Mouse (Mus musculus) MEL (cell line): ENCODE measurements around the gene Rbm14. TPM values are rescaled to one million over a fixed set of nuclear protein-coding genes. Genes with fewer than 3 reads are reported as not detected.
A peak's percentile ranks its signal among the peaks of the same experiment; 100 is the strongest.

Experiments
- DNase-seq: peaks from one replicate; pipeline ENCODE4 v3.0.0; 2011; ENCODE audit warnings: low read depth, low spot score
- H3K27ac ChIP-seq: 2 replicates; pipeline ENCODE4 v1.5.1; 2012; ENCODE audit warnings: low read depth, mild to moderate bottlenecking, control low read depth, low read length, moderate library complexity; ENCODE audit not compliant: control insufficient read depth
- H3K27me3 ChIP-seq, 2 experiments: fragments of 150-350 bp in 1 of 2; sonication (generic) in 1 of 2; 2 replicates each; pipeline ENCODE4 v1.6.1; 2012; ENCODE audit warnings: low read length in 2 of 2, mild to moderate bottlenecking in 2 of 2, improper control_type of control experiment in 1 of 2, moderate library complexity in 1 of 2; ENCODE audit not compliant: insufficient read depth in 2 of 2, control insufficient read depth in 1 of 2
- H3K36me3 ChIP-seq, 2 experiments: 2 replicates each; pipeline ENCODE4 v1.6.1; 2012 to 2014; ENCODE audit warnings: low read length in 2 of 2, improper control_type of control experiment in 1 of 2, inconsistent platforms in 1 of 2, mild to moderate bottlenecking in 1 of 2; ENCODE audit not compliant: insufficient read depth in 2 of 2, control insufficient read depth in 1 of 2
- H3K4me1 ChIP-seq, 2 experiments: fragments of 150-350 bp in 1 of 2; sonication (generic) in 1 of 2; 2 replicates each; pipeline ENCODE4 v1.6.1; 2012; ENCODE audit warnings: low read length in 2 of 2, improper control_type of control experiment in 1 of 2, mild to moderate bottlenecking in 1 of 2; ENCODE audit not compliant: insufficient read depth in 2 of 2, control insufficient read depth in 1 of 2
- H3K4me3 ChIP-seq, 2 experiments: fragments of 150-350 bp in 1 of 2; sonication (generic) in 1 of 2; 2 replicates each; pipeline ENCODE4 v1.5.1; 2012; ENCODE audit warnings: low read depth in 2 of 2, low read length in 2 of 2, mild to moderate bottlenecking in 2 of 2, moderate library complexity in 2 of 2, control low read depth in 1 of 2, improper control_type of control experiment in 1 of 2; ENCODE audit not compliant: control insufficient read depth in 1 of 2, insufficient read depth in 1 of 2
- H3K79me2 ChIP-seq: 2 replicates; pipeline ENCODE4 v1.6.1; 2012; ENCODE audit warnings: mild to moderate bottlenecking, low read length, moderate library complexity; ENCODE audit not compliant: control insufficient read depth, poor library complexity, insufficient read depth
- H3K9ac ChIP-seq: 2 replicates; pipeline ENCODE4 v1.6.1; 2012; ENCODE audit warnings: low read depth, mild to moderate bottlenecking, control low read depth, low read length, moderate library complexity; ENCODE audit not compliant: control insufficient read depth, poor library complexity, severe bottlenecking
- H3K9me3 ChIP-seq: fragments of 150-350 bp; sonication (generic); replicated peaks from 2 replicates; pipeline ENCODE4 v1.6.1; 2012; ENCODE audit warnings: mild to moderate bottlenecking, low read length, improper control_type of control experiment, moderate library complexity; ENCODE audit not compliant: insufficient read depth
- BHLHE40 ChIP-seq: IDR thresholded peaks from 2 replicates; pipeline ENCODE4 v1.6.1; 2012; ENCODE audit warnings: low read depth, mild to moderate bottlenecking, inconsistent platforms, low read length, improper control_type of control experiment, borderline replicate concordance
- CHD1 ChIP-seq: IDR thresholded peaks from 2 replicates; pipeline ENCODE4 v1.6.1; 2012; ENCODE audit warnings: low read depth, mild to moderate bottlenecking, inconsistent platforms, low read length, improper control_type of control experiment
- CTCF ChIP-seq, 3 experiments: IDR thresholded peaks in 2 of 3; conservative IDR thresholded peaks in 1 of 3; 2 replicates each; pipeline ENCODE4 v1.5.1; 2011 to 2012; ENCODE audit warnings: low read length in 3 of 3, low read depth in 2 of 3, mild to moderate bottlenecking in 2 of 3, improper control_type of control experiment in 1 of 3, inconsistent platforms in 1 of 3, mixed read lengths in 1 of 3, moderate library complexity in 1 of 3; ENCODE audit not compliant: control insufficient read depth in 1 of 3, insufficient read depth in 1 of 3, poor library complexity in 1 of 3, severe bottlenecking in 1 of 3
- ELF1 ChIP-seq: IDR thresholded peaks from 2 replicates; pipeline ENCODE4 v1.6.1; 2014; ENCODE audit warnings: low read depth, mild to moderate bottlenecking, inconsistent platforms, low read length, improper control_type of control experiment, moderate library complexity
- EP300 ChIP-seq, 2 experiments: IDR thresholded peaks; 2 replicates each; pipeline ENCODE4 v1.6.1; 2011; ENCODE audit warnings: improper control_type of control experiment in 2 of 2, low read length in 2 of 2, low read depth in 1 of 2, mild to moderate bottlenecking in 1 of 2
- GABPA ChIP-seq: IDR thresholded peaks from 2 replicates; pipeline ENCODE4 v1.6.1; 2012; ENCODE audit warnings: low read depth, mild to moderate bottlenecking, inconsistent platforms, low read length, improper control_type of control experiment, moderate library complexity
- HCFC1 ChIP-seq: IDR thresholded peaks from 2 replicates; pipeline ENCODE4 v1.6.1; 2012; ENCODE audit warnings: low read depth, mild to moderate bottlenecking, inconsistent platforms, low read length, improper control_type of control experiment, moderate library complexity
- MAX ChIP-seq: IDR thresholded peaks from 2 replicates; pipeline ENCODE4 v1.6.1; 2011; ENCODE audit warnings: low read length, improper control_type of control experiment
- NELFE ChIP-seq: IDR thresholded peaks from 2 replicates; pipeline ENCODE4 v1.6.1; 2011; ENCODE audit warnings: low read depth, low read length, improper control_type of control experiment
- NRF1 ChIP-seq: IDR thresholded peaks from 2 replicates; pipeline ENCODE4 v1.6.1; 2014; ENCODE audit warnings: low read depth, mild to moderate bottlenecking, inconsistent platforms, low read length, improper control_type of control experiment, moderate library complexity; ENCODE audit not compliant: poor library complexity, insufficient read depth, severe bottlenecking
- POLR2A ChIP-seq, 2 experiments: IDR thresholded peaks; 2 replicates each; pipeline ENCODE4 v1.6.1; 2011 to 2012; ENCODE audit warnings: low read length in 2 of 2, mild to moderate bottlenecking in 2 of 2, control low read depth in 1 of 2, improper control_type of control experiment in 1 of 2, low read depth in 1 of 2, moderate library complexity in 1 of 2; ENCODE audit not compliant: control insufficient read depth in 1 of 2, insufficient read depth in 1 of 2, poor library complexity in 1 of 2
- POLR2AphosphoS2 ChIP-seq: IDR thresholded peaks from 2 replicates; pipeline ENCODE4 v1.6.1; 2011; ENCODE audit warnings: low read length, improper control_type of control experiment
- RAD21 ChIP-seq: IDR thresholded peaks from 2 replicates; pipeline ENCODE4 v1.6.1; 2011; ENCODE audit warnings: mild to moderate bottlenecking, low read depth, low read length, improper control_type of control experiment
- TAL1 ChIP-seq: IDR thresholded peaks from 2 replicates; pipeline ENCODE4 v1.6.1; 2012; ENCODE audit warnings: mild to moderate bottlenecking, inconsistent platforms, low read length, moderate library complexity, mixed read lengths
- UBTF ChIP-seq: IDR thresholded peaks from 2 replicates; pipeline ENCODE4 v1.6.1; 2012; ENCODE audit warnings: low read depth, mild to moderate bottlenecking, inconsistent platforms, low read length, improper control_type of control experiment, moderate library complexity, borderline replicate concordance; ENCODE audit not compliant: insufficient read depth
- USF1 ChIP-seq: IDR thresholded peaks from 2 replicates; pipeline ENCODE4 v1.6.1; 2014; ENCODE audit warnings: low read depth, mild to moderate bottlenecking, inconsistent platforms, low read length, improper control_type of control experiment, moderate library complexity
- ZKSCAN1 ChIP-seq: IDR thresholded peaks from 2 replicates; pipeline ENCODE4 v1.6.1; 2012; ENCODE audit warnings: low read depth, mild to moderate bottlenecking, inconsistent platforms, low read length, improper control_type of control experiment, moderate library complexity
- ZNF384 ChIP-seq: IDR thresholded peaks from 2 replicates; pipeline ENCODE4 v1.6.1; 2012; ENCODE audit warnings: low read depth, mild to moderate bottlenecking, inconsistent platforms, low read length, improper control_type of control experiment
- polyA plus RNA-seq, 2 experiments: library from polyadenylated mRNA; stranded (reverse) in 1 of 2; unstranded in 1 of 2; fragments of >175 nt in 1 of 2; fragments of >200 nt in 1 of 2; gene quantifications; 2 replicates each; pipeline versions ENCODE4 v1.2.1 to v1.2.4; 2012; ENCODE audit warnings: low replicate concordance in 2 of 2, low read depth in 1 of 2; ENCODE audit not compliant: insufficient read length in 2 of 2, insufficient read depth in 1 of 2, missing spikeins in 1 of 2
- total RNA-seq: library from RNA; depleted of rRNA; stranded (reverse); fragments of 300-350 nt; gene quantifications from 2 replicates; pipeline ENCODE4 v1.2.3, GENCODE M21; 2012

The Rbm14 gene
- total and polyA plus RNA-seq, 3 experiments, result 44.7 to 82.3 TPM; not detected in 1

- no peaks in the 10 kb centered on the region for H3K9me3 ChIP-seq
- peaks cover 9 to 62% of the 10 kb centered on the region in 2 experiments for H3K36me3 ChIP-seq
- H3K4me1 ChIP-seq, result no peaks in the 10 kb centered on the region; a peak in 1 of 4 replicates
- H3K27ac ChIP-seq, result no peak overlapping the region
- no peaks in the 10 kb centered on the region for H3K27me3 ChIP-seq
- H3K4me3 ChIP-seq, result no peak overlapping the region
- H3K79me2 ChIP-seq, result peaks cover 28% of the 10 kb centered on the region
- no peak for DNase-seq
- no peak overlapping the region for H3K9ac ChIP-seq
- TF ChIP-seq USF1 (no peak), CTCF (IDR thresholded peaks at IDR 0.05 in 2 of 3, conservative IDR thresholded peaks at IDR 0.05 in 1 of 3; ENCODE audit: control insufficient read depth in 1 of 3, insufficient read depth in 1 of 3, low read depth in 2 of 3, low read length in 3 of 3, poor library complexity in 1 of 3, severe bottlenecking in 1 of 3) (no peak), HCFC1 (no peak), BHLHE40 (no peak), TAL1 (no peak), EP300 (IDR thresholded peaks at IDR 0.05; ENCODE audit: low read depth in 1 of 2, low read length in 2 of 2) (no peak), NRF1 (no peak), POLR2AphosphoS2 (no peak), MAX (no peak), GABPA (no peak), ZNF384 (no peak), CHD1 (no peak), UBTF (no peak), RAD21 (no peak), NELFE (no peak), ZKSCAN1 (no peak)
These were observed 38.6 kb downstream of the Rbm14 start for GRCm38 (mm10) chr19:4772785-4773184.

- no peaks in the 10 kb centered on the region for H3K9me3 ChIP-seq
- H3K4me3 ChIP-seq, result no peak overlapping the region
- TF ChIP-seq ELF1 (no peak), POLR2A (IDR thresholded peaks at IDR 0.05; ENCODE audit: control insufficient read depth in 1 of 2, insufficient read depth in 1 of 2, low read depth in 1 of 2, low read length in 2 of 2, poor library complexity in 1 of 2) (0 out of 4 replicates have a peak, but pooled peaks of 1 of the 2 experiments have one; percentile 6), HCFC1 (no peak)
- peaks cover 0 to 52% of the 10 kb centered on the region in 2 experiments; a peak in 2 of 4 replicates for H3K36me3 ChIP-seq
- no peak overlapping the region for H3K9ac ChIP-seq
- H3K4me1 ChIP-seq, result no peaks in the 10 kb centered on the region
- no peaks in the 10 kb centered on the region for H3K27me3 ChIP-seq
- no peak for DNase-seq
- H3K79me2 ChIP-seq, result peaks cover 27% of the 10 kb centered on the region
- no peak overlapping the region for H3K27ac ChIP-seq
These were observed 43.8 kb downstream of the Rbm14 start for GRCm38 (mm10) chr19:4767507-4768148.
